Mouse (Mus musculus) liver, postnatal 0 days (tissue): Measurements from ENCODE around the gene Snap29. TPM values are rescaled to one million over a fixed set of nuclear protein-coding genes. Genes with fewer than 3 reads are reported as not detected.

Experiments used
- ATAC-seq: fragments of 200-750 bp; cut with Nextera tagmentation; 2 replicates; pipeline ENCODE4 v1.8.0; 2017; ENCODE audit warnings: mild to moderate bottlenecking, moderate library complexity
- DNase-seq: peaks from one replicate; pipeline ENCODE4 v3.0.0-alpha.2; 2016
- H3K27ac ChIP-seq: fragments of 300-500 bp; sonication (generic); 2 replicates; pipeline ENCODE4 v1.5.1; 2014; ENCODE audit warnings: antibody characterized with exemption, moderate library complexity, mild to moderate bottlenecking, low read depth
- H3K27me3 ChIP-seq: fragments of 300-500 bp; sonication (generic); 2 replicates; pipeline ENCODE4 v1.6.1; 2014; ENCODE audit warnings: low read length, control low read depth, mixed read lengths; ENCODE audit not compliant: insufficient read depth
- H3K36me3 ChIP-seq: fragments of 300-500 bp; sonication (generic); replicated peaks from 2 replicates; pipeline ENCODE4 v1.6.1; 2014; ENCODE audit warnings: mild to moderate bottlenecking, control low read depth, low read length, moderate library complexity, mixed read lengths; ENCODE audit not compliant: insufficient read depth
- H3K4me1 ChIP-seq: fragments of 300-500 bp; sonication (generic); 2 replicates; pipeline ENCODE4 v1.6.1; 2014; ENCODE audit warnings: antibody characterized with exemption, mild to moderate bottlenecking, control low read depth; ENCODE audit not compliant: insufficient read depth
- H3K4me2 ChIP-seq: fragments of 300-500 bp; sonication (generic); 2 replicates; pipeline ENCODE4 v1.6.1; 2014; ENCODE audit warnings: low read depth, mild to moderate bottlenecking, low read length, moderate library complexity, mixed read lengths
- H3K4me3 ChIP-seq: fragments of 300-500 bp; sonication (generic); 2 replicates; pipeline ENCODE4 v1.5.1; 2014; ENCODE audit warnings: low read depth, low read length
- H3K9ac ChIP-seq: fragments of 300-500 bp; sonication (generic); replicated peaks from 2 replicates; pipeline ENCODE4 v1.6.1; 2014; ENCODE audit warnings: mild to moderate bottlenecking, moderate library complexity
- H3K9me3 ChIP-seq: fragments of 300-500 bp; sonication (generic); 2 replicates; pipeline ENCODE4 v1.6.1; 2016; ENCODE audit warnings: mild to moderate bottlenecking, control low read depth, low read length, mixed read lengths
- CTCF ChIP-seq: sonication (generic); IDR thresholded peaks from 2 replicates; pipeline ENCODE4 v1.5.1; 2016; ENCODE audit warnings: antibody characterized with exemption, low read depth
- EP300 ChIP-seq: IDR thresholded peaks from 2 replicates; pipeline ENCODE4 v1.6.1; 2016; ENCODE audit warnings: antibody characterized with exemption, low read depth, mild to moderate bottlenecking
- WGBS: fragments of 180-500 bp; shearing (Covaris S2); extraction: QIAGEN DNeasy Blood & Tissue Kit; methylation state at CpG from one replicate; pipeline ENCODE4 v1.1.7; 2014; ENCODE audit not compliant: insufficient replicate concordance; 5-methylcytosine and 5-hydroxymethylcytosine counted together
- polyA plus RNA-seq: library from polyadenylated mRNA; unstranded; fragments of >200 nt; fragmentation: Nextera tagmentation; extraction: Ambion mirVana; gene quantifications from 2 replicates; pipeline ENCODE4 v1.2.1, GENCODE M21; 2015

The Snap29 gene
- polyA plus RNA-seq, 1 experiment from 2014 or later, result 7.2 TPM

- Histone ChIP-seq H3K27ac (no peak overlapping the region), H3K9me3 (no peaks in the 10 kb centered on the region), H3K27me3 (no peaks in the 10 kb centered on the region), H3K36me3 (peaks cover 16% of the 10 kb centered on the region), H3K4me2 (no peak overlapping the region), H3K4me3 (no peak overlapping the region), H3K9ac (no peak overlapping the region), H3K4me1 (no peaks in the 10 kb centered on the region)
- ATAC-seq, result no peak
- 52% methylated on average over 2 of the region's 2 CpGs for WGBS
- no peak for DNase-seq
- TF ChIP-seq EP300 (no peak), CTCF (peak; percentile 70)
Measured at GRCm38 (mm10) chr16:17432576-17432975, 26.8 kb downstream of the Snap29 start.

- H3K9me3 ChIP-seq, result no peaks in the 10 kb centered on the region
- peaks cover 4% of the 10 kb centered on the region; the same call in 1 of the 2 replicates for H3K36me3 ChIP-seq
- peak within 1 kb of the TSS; percentile 93 for H3K4me3 ChIP-seq
- WGBS, result under 1% methylated on average over 63 of the region's 63 CpGs
- peak within 1 kb of the TSS; percentile 78 for H3K4me2 ChIP-seq
- H3K27me3 ChIP-seq, result no peaks in the 10 kb centered on the region
- DNase-seq (peak; percentile 98), ATAC-seq (peak; percentile 96)
- TF ChIP-seq CTCF (no peak), EP300 (no peak)
- H3K4me1 ChIP-seq, result peaks cover 25% of the 10 kb centered on the region
- H3K9ac ChIP-seq, result peak within 1 kb of the TSS; percentile 95
- H3K27ac ChIP-seq, result peak within 1 kb of the TSS; percentile 92
Measured at GRCm38 (mm10) chr16:17451541-17452372, 46.0 kb downstream of the Snap29 start, which contains the start of gene Crkl. Crkl (plus strand) TSS chr16:17451987.

- under 1% methylated on average over 24 of the region's 24 CpGs for WGBS
- peak; percentile 66 for DNase-seq
Measured at GRCm38 (mm10) chr16:17452373-17452715, 46.6 kb downstream of the Snap29 start.

GRCm38 (mm10) chr16:17456901-17457300 is 51.1 kb downstream of the Snap29 start:
- DNase-seq (no peak), ATAC-seq (no peak)
- Histone ChIP-seq H3K9me3 (no peaks in the 10 kb centered on the region), H3K4me3 (no peak overlapping the region), H3K4me2 (no peak overlapping the region), H3K27me3 (no peaks in the 10 kb centered on the region), H3K4me1 (peaks cover 42% of the 10 kb centered on the region), H3K9ac (no peak overlapping the region; the same call in 1 of the 2 replicates), H3K27ac (no peak overlapping the region), H3K36me3 (peaks cover 6% of the 10 kb centered on the region)
- 85% methylated on average over 1 of the region's 1 CpGs for WGBS
- no peak for TF ChIP-seq EP300
- TF ChIP-seq CTCF, result no peak

More at GRCm38 (mm10) chr16:17452373-17452715, 46.6 kb downstream of the Snap29 start:
- Histone ChIP-seq H3K4me3 (peak overlapping the region; percentile 93), H3K27ac (peak overlapping the region; percentile 92), H3K9me3 (no peaks in the 10 kb centered on the region), H3K4me2 (peak overlapping the region; percentile 78), H3K9ac (peak overlapping the region; percentile 95), H3K4me1 (peaks cover 29% of the 10 kb centered on the region), H3K36me3 (peaks cover 6% of the 10 kb centered on the region; the same call in 1 of the 2 replicates), H3K27me3 (no peaks in the 10 kb centered on the region)
- TF ChIP-seq EP300 (no peak), CTCF (0 out of 2 replicates have a peak, but pooled peaks have one; percentile 1)
- ATAC-seq, result peak; percentile 37

GRCm38 (mm10) chr16:17460254-17460653 is 54.5 kb downstream of the Snap29 start:
- no peak overlapping the region for H3K4me3 ChIP-seq
- WGBS, result 70% methylated on average over 4 of the region's 4 CpGs
- DNase-seq (peak; percentile 55), ATAC-seq (peak; percentile 47; the same call in 1 of the 2 replicates)
- H3K9me3 ChIP-seq, result no peaks in the 10 kb centered on the region
- TF ChIP-seq CTCF, result peak; percentile 76
- TF ChIP-seq EP300, result no peak
- H3K27me3 ChIP-seq, result no peaks in the 10 kb centered on the region
- H3K4me1 ChIP-seq, result peaks cover 38% of the 10 kb centered on the region
- H3K27ac ChIP-seq, result no peak overlapping the region
- H3K36me3 ChIP-seq, result peaks cover 6% of the 10 kb centered on the region
- H3K9ac ChIP-seq, result no peak overlapping the region
- no peak overlapping the region for H3K4me2 ChIP-seq

- no peak overlapping the region for H3K4me3 ChIP-seq
- ATAC-seq (no peak), DNase-seq (no peak)
- peaks cover 33% of the 10 kb centered on the region for H3K4me1 ChIP-seq
- 0 out of 2 replicates have a peak overlapping the region, but pooled peaks have one; percentile 26 for H3K4me2 ChIP-seq
- 47% methylated on average over 1 of the region's 1 CpGs for WGBS
- no peak overlapping the region for H3K9ac ChIP-seq
- no peak for TF ChIP-seq CTCF
- TF ChIP-seq EP300, result no peak
- H3K27ac ChIP-seq, result peak overlapping the region; percentile 29
- H3K27me3 ChIP-seq, result no peaks in the 10 kb centered on the region
- no peaks in the 10 kb centered on the region for H3K9me3 ChIP-seq
- H3K36me3 ChIP-seq, result peaks cover 3% of the 10 kb centered on the region; the same call in 1 of the 2 replicates
Measured at GRCm38 (mm10) chr16:17461596-17461995, 55.8 kb downstream of the Snap29 start.
